Mouse (Mus musculus): Measurements from ENCODE around the gene Faap20. TPM values are rescaled to one million over a fixed set of nuclear protein-coding genes. Genes with fewer than 3 reads are reported as not detected.

Gene Faap20
- total and polyA plus RNA-seq, 3 experiments = 31.0 to 45.0 (median 36.4) TPM

- Histone ChIP-seq H3K79me2 (replicated peaks; ENCODE audit: control insufficient read depth, extremely low read depth, insufficient read depth, poor library complexity, severe bottlenecking) (peaks cover 34% of the 10 kb centered on the region), H3K27ac (ENCODE audit: insufficient read depth, low read depth) (peak overlapping the region; percentile 54), H3K4me1 (ENCODE audit: control insufficient read depth in 1 of 2, insufficient read depth in 2 of 2) (peaks cover 9 to 20% of the 10 kb centered on the region in 2 experiments), H3K27me3 (replicated peaks) (peaks cover 47% of the 10 kb centered on the region), H3K9me3 (replicated peaks; ENCODE audit: low read length) (no peaks in the 10 kb centered on the region), H3K4me3 (replicated peaks in 1 of 3; ENCODE audit: low read depth in 2 of 3, low read length in 2 of 3, poor library complexity in 1 of 3) (peak overlapping the region; percentile 10 to 39 (median 36)), H3K36me3 (replicated peaks in 1 of 2; ENCODE audit: control insufficient read depth in 1 of 2, insufficient read depth in 1 of 2, low read length in 1 of 2) (peaks cover 0 to 3% of the 10 kb centered on the region in 2 experiments), H3K9ac (ENCODE audit: insufficient read depth, low read depth) (peak overlapping the region; percentile 27), H3K4me2 (ENCODE audit: insufficient read depth, low read depth, poor library complexity, severe bottlenecking) (peak overlapping the region; percentile 17; the same call in 1 of the 2 replicates)
- TF ChIP-seq ELF1 (IDR thresholded peaks at IDR 0.05; ENCODE audit: low read depth, low read length) (no peak), ZMIZ1 (IDR thresholded peaks at IDR 0.05; ENCODE audit: low read depth, low read length) (0 out of 2 replicates have a peak, but pooled peaks have one; percentile 20), MAX (IDR thresholded peaks at IDR 0.05; ENCODE audit: low read length) (peak; percentile 60), ETS1 (conservative IDR thresholded peaks at IDR 0.05; ENCODE audit: low read depth, low read length) (peak; percentile 77; the same call in 1 of the 2 replicates), NELFE (IDR thresholded peaks at IDR 0.05; ENCODE audit: low read depth, low read length) (no peak), USF2 (conservative IDR thresholded peaks at IDR 0.05; ENCODE audit: low read depth, low read length) (no peak), MXI1 (IDR thresholded peaks at IDR 0.05; ENCODE audit: low read depth, low read length) (no peak), ZKSCAN1 (IDR thresholded peaks at IDR 0.05; ENCODE audit: borderline replicate concordance, low read depth, low read length) (no peak), MAFK (IDR thresholded peaks at IDR 0.05; ENCODE audit: insufficient replicate concordance, low read length) (peak; percentile 63; the same call in 1 of the 2 replicates), RCOR1 (conservative IDR thresholded peaks at IDR 0.05; ENCODE audit: low read depth, low read length) (peak; percentile 57; the same call in 1 of the 2 replicates)
- in situ Hi-C loops (cut with MboI; ENCODE audit: low pct_ligation_motif_present, low pct_unique_long_range_greater_than_20kb, low sequenced_read_pairs) (no loop called here), dilution Hi-C loops (cut with MboI; ENCODE audit: extremely low pct_ligation_motif_present, extremely low pct_unique_long_range_greater_than_20kb, low sequenced_read_pairs) (no loop called here)
- DNase-seq (ENCODE audit: extremely low read depth) = no peak
Measured at GRCm38 (mm10) chr4:155223594-155224528, 25.7 kb upstream of the Faap20 start.

DNA sequence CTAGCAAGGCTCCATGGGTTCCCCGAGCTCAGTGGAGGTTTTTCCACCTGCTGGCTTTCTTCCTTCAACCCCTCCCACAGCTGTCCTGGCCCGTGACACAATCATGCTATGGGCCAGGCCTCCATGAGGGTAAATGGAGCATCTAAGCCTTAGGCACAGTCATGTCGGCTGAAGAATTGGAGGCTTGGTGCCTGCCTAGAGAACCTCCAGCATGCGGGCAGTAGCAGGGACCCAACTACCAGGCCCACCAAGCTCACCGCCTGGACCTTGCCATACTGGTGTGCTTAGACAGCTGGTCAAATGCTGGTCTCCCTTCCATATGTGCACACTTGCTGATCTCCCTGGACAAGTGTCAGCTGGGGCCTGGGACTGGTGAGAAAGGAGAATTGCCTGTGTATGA, 23.7 kb upstream of the Faap20 start:
- peaks cover 14% of the 10 kb centered on the region for H3K79me2 ChIP-seq (replicated peaks; ENCODE audit: control insufficient read depth, extremely low read depth, insufficient read depth, poor library complexity, severe bottlenecking)
- dilution Hi-C loops (cut with MboI; ENCODE audit: extremely low pct_ligation_motif_present, extremely low pct_unique_long_range_greater_than_20kb, low sequenced_read_pairs) = no loop called here
- H3K36me3 ChIP-seq (replicated peaks in 1 of 2; ENCODE audit: control insufficient read depth in 1 of 2, insufficient read depth in 1 of 2, low read length in 1 of 2) = no peaks in the 10 kb centered on the region
- no peaks in the 10 kb centered on the region for H3K9me3 ChIP-seq (replicated peaks; ENCODE audit: low read length)
- in situ Hi-C loops (cut with MboI; ENCODE audit: low pct_ligation_motif_present, low pct_unique_long_range_greater_than_20kb, low sequenced_read_pairs) = loop anchor here (25.0 kb wide), 1 partner anchor 264 kb away; the partner anchor contains the start of genes Hes5 and Pank4
- peaks cover 7 to 9% of the 10 kb centered on the region in 2 experiments for H3K4me1 ChIP-seq (ENCODE audit: control insufficient read depth in 1 of 2, insufficient read depth in 2 of 2)
- DNase-seq (ENCODE audit: extremely low read depth) = no peak
- H3K4me2 ChIP-seq (ENCODE audit: insufficient read depth, low read depth, poor library complexity, severe bottlenecking) = no peak overlapping the region
- no peak overlapping the region for H3K27ac ChIP-seq (ENCODE audit: insufficient read depth, low read depth)
- TF ChIP-seq SMC3 (IDR thresholded peaks at IDR 0.05; ENCODE audit: low read depth, low read length) (no peak), GABPA (IDR thresholded peaks at IDR 0.05; ENCODE audit: insufficient replicate concordance, low read depth, low read length) (no peak)
- no peak overlapping the region for H3K9ac ChIP-seq (ENCODE audit: insufficient read depth, low read depth)
- H3K4me3 ChIP-seq (replicated peaks in 1 of 3; ENCODE audit: low read depth in 2 of 3, low read length in 2 of 3, poor library complexity in 1 of 3) = no peak overlapping the region
- peaks cover 50% of the 10 kb centered on the region for H3K27me3 ChIP-seq (replicated peaks)
